Mouse (Mus musculus): ENCODE results near the gene Bpifa1. TPM values are rescaled to one million over a fixed set of nuclear protein-coding genes. Genes with fewer than 3 reads are reported as not detected.

Bpifa1 gene
- 0.31 TPM in 1 of 2 replicates, not detected in the other for polyA plus RNA-seq (2015; fragmentation: Nextera tagmentation; extraction: Ambion mirVana)

DNA sequence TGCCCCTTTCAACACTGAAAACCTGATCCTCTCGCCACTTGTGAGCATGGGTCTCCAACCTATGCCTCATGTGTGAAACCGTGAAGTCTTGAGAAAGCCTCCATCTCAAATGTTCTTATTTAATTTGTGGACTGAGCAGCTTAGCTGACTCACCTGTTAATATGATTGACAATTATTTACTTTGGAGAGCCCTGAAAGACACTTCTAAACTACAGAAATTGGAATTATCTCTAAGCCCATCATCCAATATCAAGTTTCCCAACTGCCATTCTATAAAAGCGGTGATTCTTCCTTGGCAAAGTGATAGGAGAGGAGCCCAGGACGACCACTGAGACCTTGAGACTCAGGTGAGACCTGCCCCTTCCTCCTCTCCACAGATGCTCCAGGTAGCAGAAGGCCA is at the start of gene Bpifa1:
Bpifa1 (plus strand) TSS at position 301 of the 400 bp plus-strand sequence.
- Histone ChIP-seq H3K4me1 (ENCODE audit: control insufficient read depth, insufficient read depth, low read depth, low read length) (no peaks in the 10 kb centered on the region), H3K27me3 (replicated peaks; ENCODE audit: control insufficient read depth, insufficient read depth, low read length) (no peaks in the 10 kb centered on the region), H3K9me3 (ENCODE audit: control insufficient read depth, low read length) (no peaks in the 10 kb centered on the region), H3K27ac (ENCODE audit: low read depth, low read length) (no peak within 1 kb of the TSS), H3K4me2 (ENCODE audit: low read length) (no peak within 1 kb of the TSS), H3K9ac (ENCODE audit: low read depth, low read length) (no peak within 1 kb of the TSS), H3K4me3 (ENCODE audit: low read length) (no peak within 1 kb of the TSS), H3K36me3 (ENCODE audit: control insufficient read depth, insufficient read depth, low read length) (no peaks in the 10 kb centered on the region)
- no peak for ATAC-seq
- 88% methylated on average over 4 of the region's 4 CpGs for WGBS

DNA sequence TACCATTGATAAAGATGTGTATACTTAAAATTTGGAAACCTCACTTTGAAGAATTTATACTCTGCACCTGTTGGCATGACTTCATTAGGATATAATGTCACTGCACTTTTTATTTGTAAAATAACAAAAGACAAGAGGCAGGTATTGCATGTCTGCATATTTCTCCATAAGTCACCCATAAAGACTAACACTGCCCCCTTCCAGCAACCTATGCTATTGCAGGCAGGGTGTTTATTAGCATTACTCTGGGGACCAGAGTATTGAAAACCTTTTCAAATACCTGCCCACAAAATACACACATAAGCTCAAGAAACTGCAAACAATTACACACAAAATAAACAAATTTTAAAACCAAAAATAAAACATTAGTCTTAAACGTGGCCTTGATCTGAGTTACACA is 44.9 kb upstream of the Bpifa1 start:
- Histone ChIP-seq H3K4me3 (ENCODE audit: low read length) (no peak overlapping the region), H3K9ac (ENCODE audit: low read depth, low read length) (no peak overlapping the region), H3K27ac (ENCODE audit: low read depth, low read length) (no peak overlapping the region), H3K4me1 (ENCODE audit: control insufficient read depth, insufficient read depth, low read depth, low read length) (no peaks in the 10 kb centered on the region), H3K36me3 (ENCODE audit: control insufficient read depth, insufficient read depth, low read length) (no peaks in the 10 kb centered on the region), H3K4me2 (ENCODE audit: low read length) (no peak overlapping the region), H3K9me3 (ENCODE audit: control insufficient read depth, low read length) (no peaks in the 10 kb centered on the region), H3K27me3 (replicated peaks; ENCODE audit: control insufficient read depth, insufficient read depth, low read length) (no peaks in the 10 kb centered on the region)
- WGBS = 39% methylated on average over 1 of the region's 1 CpGs
- ATAC-seq = no peak

DNA sequence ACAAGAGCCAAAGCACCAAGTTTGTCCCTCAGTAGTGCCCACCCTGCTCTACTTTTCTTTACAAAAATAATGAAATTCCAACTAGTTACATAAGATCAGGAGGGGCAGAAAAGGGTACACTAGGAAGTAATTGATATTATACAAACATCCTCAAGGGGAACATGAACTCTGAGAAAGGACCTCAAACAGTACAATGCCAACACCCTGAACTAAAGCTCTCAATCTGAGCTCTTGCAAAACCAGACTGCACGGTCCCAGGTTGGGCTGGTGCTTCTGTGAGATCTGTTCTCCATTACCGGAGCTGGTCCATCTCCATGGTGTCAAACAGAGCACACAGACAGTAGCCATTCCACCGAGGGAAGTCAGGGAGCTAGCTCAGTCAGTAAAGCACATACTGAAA is 25.3 kb upstream of the Bpifa1 start:
- H3K4me2 ChIP-seq (ENCODE audit: low read length) = no peak overlapping the region
- H3K27me3 ChIP-seq (replicated peaks; ENCODE audit: control insufficient read depth, insufficient read depth, low read length) = no peaks in the 10 kb centered on the region
- H3K9ac ChIP-seq (ENCODE audit: low read depth, low read length) = no peak overlapping the region
- H3K4me1 ChIP-seq (ENCODE audit: control insufficient read depth, insufficient read depth, low read depth, low read length) = no peaks in the 10 kb centered on the region
- no peak overlapping the region for H3K4me3 ChIP-seq (ENCODE audit: low read length)
- no peak overlapping the region for H3K27ac ChIP-seq (ENCODE audit: low read depth, low read length)
- 85% methylated on average over 3 of the region's 3 CpGs for WGBS
- no peaks in the 10 kb centered on the region for H3K9me3 ChIP-seq (ENCODE audit: control insufficient read depth, low read length)
- H3K36me3 ChIP-seq (ENCODE audit: control insufficient read depth, insufficient read depth, low read length) = no peaks in the 10 kb centered on the region
- ATAC-seq = no peak

DNA sequence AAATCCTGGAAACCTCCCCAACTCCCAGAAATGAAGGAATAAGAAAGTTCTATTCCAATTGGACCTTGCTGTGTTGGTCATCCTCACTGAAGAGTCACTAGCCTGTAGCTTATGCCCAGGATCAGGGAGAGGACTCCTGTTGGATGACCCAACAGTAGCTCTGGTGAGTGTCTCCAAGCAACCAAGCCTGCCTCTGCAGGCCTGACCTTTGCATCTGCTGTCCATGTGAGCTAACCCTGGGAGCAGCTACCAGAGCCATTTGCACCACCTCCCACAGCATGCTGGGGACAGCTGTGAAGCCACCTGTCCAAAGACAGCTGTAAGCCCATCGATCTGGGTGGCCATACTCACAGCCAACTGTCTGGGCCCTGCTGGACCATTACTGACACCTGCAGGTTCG is 12.6 kb upstream of the Bpifa1 start, which contains the start of gene Bpifa3:
Bpifa3 (plus strand) TSS at position 217 of the 400 bp plus-strand sequence.
- Histone ChIP-seq H3K36me3 (ENCODE audit: control insufficient read depth, insufficient read depth, low read length) (no peaks in the 10 kb centered on the region), H3K4me1 (ENCODE audit: control insufficient read depth, insufficient read depth, low read depth, low read length) (no peaks in the 10 kb centered on the region), H3K27me3 (replicated peaks; ENCODE audit: control insufficient read depth, insufficient read depth, low read length) (no peaks in the 10 kb centered on the region), H3K4me3 (ENCODE audit: low read length) (no peak within 1 kb of the TSS), H3K27ac (ENCODE audit: low read depth, low read length) (no peak within 1 kb of the TSS), H3K9me3 (ENCODE audit: control insufficient read depth, low read length) (no peaks in the 10 kb centered on the region), H3K9ac (ENCODE audit: low read depth, low read length) (no peak within 1 kb of the TSS), H3K4me2 (ENCODE audit: low read length) (no peak within 1 kb of the TSS)
- 63% methylated on average over 2 of the region's 2 CpGs for WGBS
- ATAC-seq = no peak

DNA sequence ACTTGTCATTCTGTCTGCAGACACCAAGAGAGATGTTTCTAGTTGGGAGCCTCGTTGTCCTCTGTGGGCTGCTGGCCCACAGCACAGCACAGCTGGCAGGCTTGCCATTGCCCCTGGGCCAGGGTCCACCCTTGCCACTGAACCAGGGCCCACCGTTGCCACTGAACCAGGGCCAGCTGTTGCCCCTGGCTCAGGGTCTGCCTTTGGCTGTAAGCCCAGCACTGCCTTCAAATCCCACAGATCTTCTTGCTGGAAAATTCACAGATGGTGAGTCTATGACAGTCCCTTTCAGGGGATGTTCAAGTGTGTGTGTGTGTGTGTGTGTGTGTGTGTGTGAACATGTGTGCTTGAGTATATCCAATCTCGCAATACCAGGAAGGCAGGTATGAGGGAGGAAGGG is 1.1 kb downstream of the Bpifa1 start:
- Histone ChIP-seq H3K27me3 (replicated peaks; ENCODE audit: control insufficient read depth, insufficient read depth, low read length) (no peaks in the 10 kb centered on the region), H3K4me3 (ENCODE audit: low read length) (no peak overlapping the region), H3K36me3 (ENCODE audit: control insufficient read depth, insufficient read depth, low read length) (no peaks in the 10 kb centered on the region), H3K9me3 (ENCODE audit: control insufficient read depth, low read length) (no peaks in the 10 kb centered on the region), H3K9ac (ENCODE audit: low read depth, low read length) (no peak overlapping the region), H3K4me1 (ENCODE audit: control insufficient read depth, insufficient read depth, low read depth, low read length) (no peaks in the 10 kb centered on the region), H3K27ac (ENCODE audit: low read depth, low read length) (no peak overlapping the region), H3K4me2 (ENCODE audit: low read length) (no peak overlapping the region)
- ATAC-seq = peak; percentile 64
- 61% methylated on average over 3 of the region's 3 CpGs for WGBS

DNA sequence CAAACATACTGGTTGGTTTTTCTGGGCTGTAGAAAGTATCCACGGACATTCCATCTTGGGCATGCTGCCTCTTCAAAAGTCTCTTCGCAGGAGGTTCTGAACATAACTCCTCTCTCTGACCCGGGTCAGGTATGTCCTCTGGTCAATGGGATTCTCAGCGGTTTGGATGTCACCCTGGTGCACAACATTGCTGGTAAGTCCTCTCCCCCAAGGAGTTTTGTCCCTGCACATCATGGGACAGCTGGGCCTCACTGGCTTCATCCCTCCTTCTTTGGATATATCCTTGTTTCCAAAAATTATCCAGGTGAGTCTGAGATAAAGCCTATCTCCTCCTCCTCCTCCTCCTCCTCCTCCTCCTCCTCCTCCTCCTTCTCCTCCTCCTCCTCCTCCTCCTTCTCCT is 4.8 kb downstream of the Bpifa1 start:
- no peaks in the 10 kb centered on the region for H3K27me3 ChIP-seq (replicated peaks; ENCODE audit: control insufficient read depth, insufficient read depth, low read length)
- no peak overlapping the region for H3K4me2 ChIP-seq (ENCODE audit: low read length)
- no peaks in the 10 kb centered on the region for H3K36me3 ChIP-seq (ENCODE audit: control insufficient read depth, insufficient read depth, low read length)
- no peaks in the 10 kb centered on the region for H3K9me3 ChIP-seq (ENCODE audit: control insufficient read depth, low read length)
- no peaks in the 10 kb centered on the region for H3K4me1 ChIP-seq (ENCODE audit: control insufficient read depth, insufficient read depth, low read depth, low read length)
- H3K27ac ChIP-seq (ENCODE audit: low read depth, low read length) = no peak overlapping the region
- WGBS = 85% methylated on average over 4 of the region's 4 CpGs
- ATAC-seq = no peak
- H3K4me3 ChIP-seq (ENCODE audit: low read length) = no peak overlapping the region
- H3K9ac ChIP-seq (ENCODE audit: low read depth, low read length) = no peak overlapping the region

DNA sequence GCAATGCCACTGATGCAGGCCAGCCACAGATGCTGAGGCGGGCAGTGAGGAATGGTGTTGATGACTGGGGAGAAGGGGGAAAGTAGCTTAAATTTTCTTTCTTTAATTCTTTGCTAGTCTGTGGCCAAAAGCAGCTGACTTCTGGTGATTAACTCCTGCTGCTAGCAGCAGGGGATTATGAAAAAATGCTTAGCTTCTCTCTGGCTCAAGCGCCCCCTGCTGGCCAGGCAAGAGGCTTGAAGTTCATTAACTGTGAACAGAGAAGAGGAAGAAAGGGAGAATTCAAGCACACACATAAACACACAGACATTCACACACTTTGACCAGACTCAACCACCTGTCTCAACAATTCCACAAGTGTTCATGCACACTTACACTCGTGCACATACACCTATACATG is 15.8 kb downstream of the Bpifa1 start:
- ATAC-seq = no peak
- Histone ChIP-seq H3K36me3 (ENCODE audit: control insufficient read depth, insufficient read depth, low read length) (no peaks in the 10 kb centered on the region), H3K27me3 (replicated peaks; ENCODE audit: control insufficient read depth, insufficient read depth, low read length) (no peaks in the 10 kb centered on the region), H3K4me3 (ENCODE audit: low read length) (no peak overlapping the region), H3K27ac (ENCODE audit: low read depth, low read length) (no peak overlapping the region), H3K4me1 (ENCODE audit: control insufficient read depth, insufficient read depth, low read depth, low read length) (no peaks in the 10 kb centered on the region), H3K4me2 (ENCODE audit: low read length) (no peak overlapping the region), H3K9ac (ENCODE audit: low read depth, low read length) (no peak overlapping the region), H3K9me3 (ENCODE audit: control insufficient read depth, low read length) (peaks cover 2% of the 10 kb centered on the region)
- 44% methylated on average over 3 of the region's 3 CpGs for WGBS

DNA sequence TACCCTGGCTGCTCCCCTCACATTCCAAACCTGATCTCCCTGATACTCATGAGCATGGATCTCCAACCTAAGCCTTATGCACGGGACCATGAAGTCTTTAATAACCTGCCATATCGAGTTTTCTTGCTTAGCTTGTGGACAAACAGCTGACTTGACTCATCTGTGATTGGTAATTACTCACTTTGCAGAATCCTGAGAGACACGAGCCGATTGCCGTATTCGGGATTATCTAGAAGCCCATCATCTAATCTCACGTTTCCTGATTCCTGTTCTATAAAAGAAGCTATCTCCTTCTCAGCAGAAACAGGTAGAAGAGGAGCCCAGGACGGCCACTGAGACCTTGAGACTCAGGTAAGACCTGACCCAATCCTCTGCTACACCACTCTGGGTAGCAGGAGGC is 19.6 kb downstream of the Bpifa1 start, which contains the start of gene Bpifa5:
Bpifa5 (plus strand) TSS at position 301 of the 400 bp plus-strand sequence.
- no peak for ATAC-seq
- no peak within 1 kb of the TSS for H3K4me3 ChIP-seq (ENCODE audit: low read length)
- no peaks in the 10 kb centered on the region for H3K4me1 ChIP-seq (ENCODE audit: control insufficient read depth, insufficient read depth, low read depth, low read length)
- no peak within 1 kb of the TSS for H3K9ac ChIP-seq (ENCODE audit: low read depth, low read length)
- no peaks in the 10 kb centered on the region for H3K27me3 ChIP-seq (replicated peaks; ENCODE audit: control insufficient read depth, insufficient read depth, low read length)
- WGBS = 88% methylated on average over 8 of the region's 8 CpGs
- H3K27ac ChIP-seq (ENCODE audit: low read depth, low read length) = no peak within 1 kb of the TSS
- peaks cover 2% of the 10 kb centered on the region for H3K9me3 ChIP-seq (ENCODE audit: control insufficient read depth, low read length)
- H3K4me2 ChIP-seq (ENCODE audit: low read length) = no peak within 1 kb of the TSS
- no peaks in the 10 kb centered on the region for H3K36me3 ChIP-seq (ENCODE audit: control insufficient read depth, insufficient read depth, low read length)

DNA sequence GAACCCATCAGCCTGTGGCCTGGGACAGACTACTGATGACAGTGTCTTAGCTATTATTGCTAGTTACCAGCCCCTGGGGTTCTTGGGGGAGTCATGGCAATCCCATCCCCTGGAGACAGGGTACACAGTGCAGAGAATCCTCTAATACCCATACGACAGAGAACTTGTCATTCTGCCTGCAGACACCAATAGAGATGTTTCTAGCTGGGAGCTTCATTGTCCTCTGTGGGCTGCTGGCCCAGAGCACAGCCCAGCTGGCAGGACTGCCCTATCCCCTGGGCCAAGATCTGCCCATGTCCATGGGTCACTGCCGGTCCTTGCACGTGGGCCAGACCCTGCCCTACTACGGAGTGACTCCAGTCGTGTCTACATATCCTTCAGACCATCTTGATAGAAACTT is 20.6 kb downstream of the Bpifa1 start:
- H3K27ac ChIP-seq (ENCODE audit: low read depth, low read length) = no peak overlapping the region
- peaks cover 2% of the 10 kb centered on the region for H3K9me3 ChIP-seq (ENCODE audit: control insufficient read depth, low read length)
- H3K27me3 ChIP-seq (replicated peaks; ENCODE audit: control insufficient read depth, insufficient read depth, low read length) = no peaks in the 10 kb centered on the region
- no peak overlapping the region for H3K9ac ChIP-seq (ENCODE audit: low read depth, low read length)
- 88% methylated on average over 5 of the region's 5 CpGs for WGBS
- no peak overlapping the region for H3K4me3 ChIP-seq (ENCODE audit: low read length)
- no peak overlapping the region for H3K4me2 ChIP-seq (ENCODE audit: low read length)
- no peaks in the 10 kb centered on the region for H3K36me3 ChIP-seq (ENCODE audit: control insufficient read depth, insufficient read depth, low read length)
- peak; percentile 64 for ATAC-seq
- H3K4me1 ChIP-seq (ENCODE audit: control insufficient read depth, insufficient read depth, low read depth, low read length) = no peaks in the 10 kb centered on the region

DNA sequence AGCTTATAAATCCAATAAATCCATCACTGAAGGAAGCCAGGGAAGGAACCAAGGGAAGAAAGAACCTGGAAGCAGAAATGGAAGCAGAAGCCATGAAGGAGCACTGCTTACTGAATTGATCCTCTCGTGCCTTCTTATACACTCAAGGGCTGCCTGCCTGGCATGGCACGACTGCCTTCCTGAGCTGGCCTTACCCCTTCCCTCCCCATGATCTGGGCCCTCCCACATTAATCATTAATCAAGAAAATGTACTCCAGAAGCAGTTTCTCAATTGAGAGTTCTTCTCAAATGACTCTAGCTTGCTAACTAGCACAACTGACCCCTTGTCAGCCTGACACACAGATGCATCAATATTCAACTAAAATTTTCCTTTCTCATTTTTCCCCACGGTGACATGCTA is 26.5 kb downstream of the Bpifa1 start:
- H3K36me3 ChIP-seq (ENCODE audit: control insufficient read depth, insufficient read depth, low read length) = no peaks in the 10 kb centered on the region
- WGBS = 61% methylated on average over 3 of the region's 3 CpGs
- H3K4me1 ChIP-seq (ENCODE audit: control insufficient read depth, insufficient read depth, low read depth, low read length) = no peaks in the 10 kb centered on the region
- H3K9ac ChIP-seq (ENCODE audit: low read depth, low read length) = no peak overlapping the region
- no peak overlapping the region for H3K27ac ChIP-seq (ENCODE audit: low read depth, low read length)
- no peaks in the 10 kb centered on the region for H3K27me3 ChIP-seq (replicated peaks; ENCODE audit: control insufficient read depth, insufficient read depth, low read length)
- no peaks in the 10 kb centered on the region for H3K9me3 ChIP-seq (ENCODE audit: control insufficient read depth, low read length)
- ATAC-seq = no peak
- no peak overlapping the region for H3K4me3 ChIP-seq (ENCODE audit: low read length)
- H3K4me2 ChIP-seq (ENCODE audit: low read length) = no peak overlapping the region

Data from hindbrain, embryonic 16.5 days (tissue).